Mouse (Mus musculus): ENCODE measurements around the gene Cnbd2.

- TF ChIP-seq CEBPB (IDR thresholded peaks at IDR 0.05; ENCODE audit: low read depth) (no peak), CTCF (IDR thresholded peaks at IDR 0.05; ENCODE audit: control insufficient read depth, insufficient read depth, insufficient read length) (no peak), MAX (IDR thresholded peaks at IDR 0.05) (no peak), USF1 (IDR thresholded peaks at IDR 0.05; ENCODE audit: low read depth) (no peak)
Measured at GRCm38 (mm10) chr2:156298458-156298857, 13.6 kb upstream of the Cnbd2 start.
